Mouse (Mus musculus) CH12.LX (cell line): ENCODE results near the gene Cers5.

ENCODE experiments used
- CTCF ChIP-seq, 2 experiments: IDR thresholded peaks in 1 of 2; conservative IDR thresholded peaks in 1 of 2; 2 replicates each; pipeline ENCODE4 v1.5.1; 2011 to 2012; ENCODE audit warnings: low read depth in 2 of 2, low read length in 2 of 2, improper control_type of control experiment in 1 of 2, inconsistent platforms in 1 of 2, mild to moderate bottlenecking in 1 of 2, moderate library complexity in 1 of 2
- POLR2A ChIP-seq: IDR thresholded peaks from 2 replicates; pipeline ENCODE4 v1.6.1; 2011; ENCODE audit warnings: low read depth, mild to moderate bottlenecking, improper control_type of control experiment, low read length
- SIN3A ChIP-seq: IDR thresholded peaks from 2 replicates; pipeline ENCODE4 v1.6.1; 2012; ENCODE audit warnings: low read length, improper control_type of control experiment, inconsistent platforms
- ZNF384 ChIP-seq: IDR thresholded peaks from 2 replicates; pipeline ENCODE4 v1.6.1; 2012; ENCODE audit warnings: low read depth, low read length, improper control_type of control experiment, inconsistent platforms

GRCm38 (mm10) chr15:99813639-99814038 is 41.0 kb upstream of the Cers5 start:
- TF ChIP-seq SIN3A (no peak), POLR2A (no peak), CTCF (conservative IDR thresholded peaks at IDR 0.05 in 1 of 2, IDR thresholded peaks at IDR 0.05 in 1 of 2; ENCODE audit: low read depth in 2 of 2, low read length in 2 of 2) (no peak), ZNF384 (no peak)
